Mouse (Mus musculus) adrenal gland, postnatal 14 days (tissue): ENCODE measurements around the gene Capn15. TPM values are rescaled to one million over a fixed set of nuclear protein-coding genes. Genes with fewer than 3 reads are reported as not detected.

ENCODE experiments used
- DNase-seq: peaks from one replicate; pipeline ENCODE4 v3.0.0; 2021; ENCODE audit warnings: mixed read lengths
- total RNA-seq: library from RNA; stranded (reverse); gene quantifications from 2 replicates; pipeline ENCODE4 v1.2.3, GENCODE M21; 2021

Capn15 gene
- total RNA-seq, 1 experiment from 2014 or later: 18.8 TPM

DNA sequence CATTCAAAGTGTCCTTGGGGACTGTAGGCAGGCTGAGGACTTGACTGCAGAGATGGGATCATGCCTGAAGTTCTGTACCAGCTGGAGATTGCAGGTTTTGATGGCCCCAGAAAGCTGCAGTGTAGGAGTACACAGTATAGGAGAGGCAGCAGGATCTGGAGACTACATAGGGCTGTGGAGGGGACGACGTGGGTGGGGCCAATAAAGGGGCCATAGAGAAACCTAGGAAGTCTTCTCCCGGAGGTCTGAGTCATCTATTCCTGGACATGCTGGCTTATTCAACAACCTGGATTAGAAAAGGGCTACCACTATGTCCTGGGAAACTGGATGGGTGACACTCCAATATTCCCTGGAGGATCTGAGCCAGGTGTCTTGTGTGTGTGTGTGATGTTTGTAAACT lies 29.9 kb downstream of the Capn15 start:
- DNase-seq: no peak

DNA sequence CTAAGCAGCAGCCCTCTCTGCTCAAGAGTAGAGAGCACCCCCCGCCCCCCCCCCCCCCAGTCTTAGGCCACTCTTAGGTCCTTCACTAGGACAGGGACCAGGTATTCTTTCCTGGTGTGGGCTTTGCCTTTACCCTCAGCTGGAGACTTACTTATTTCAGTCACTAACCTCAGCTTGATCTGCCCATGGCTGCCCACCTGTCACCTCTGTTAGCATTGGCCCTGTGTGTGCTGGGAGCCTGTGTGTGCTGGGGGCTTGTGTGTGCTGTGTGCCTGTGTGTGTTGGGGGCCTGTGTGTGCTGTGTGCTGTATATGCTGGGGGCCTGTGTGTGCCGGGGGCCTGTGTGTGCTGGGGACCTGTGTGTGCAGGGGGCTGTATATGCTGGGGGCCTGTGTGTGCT lies 30.9 kb downstream of the Capn15 start:
- DNase-seq: no peak

DNA sequence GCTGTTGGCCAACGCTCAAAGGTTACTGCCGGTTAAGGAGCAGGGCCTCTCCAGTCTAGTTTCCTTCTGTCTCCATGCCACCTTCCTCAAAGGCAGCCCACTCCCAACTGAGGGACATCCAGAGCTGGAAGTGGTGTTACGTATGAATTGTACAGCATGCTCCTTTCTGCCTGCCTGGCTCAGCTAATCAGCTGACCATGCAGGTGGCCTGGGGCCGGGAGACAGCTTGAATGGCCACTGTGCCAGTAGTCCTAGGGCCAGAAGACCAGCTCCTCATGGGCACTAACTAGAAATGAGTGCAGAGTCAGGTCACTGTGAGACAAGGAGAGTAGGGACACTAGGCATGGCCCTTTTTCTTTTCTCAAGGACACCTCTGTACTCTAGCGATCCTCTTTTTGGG lies 32.4 kb downstream of the Capn15 start:
- DNase-seq: no peak

DNA sequence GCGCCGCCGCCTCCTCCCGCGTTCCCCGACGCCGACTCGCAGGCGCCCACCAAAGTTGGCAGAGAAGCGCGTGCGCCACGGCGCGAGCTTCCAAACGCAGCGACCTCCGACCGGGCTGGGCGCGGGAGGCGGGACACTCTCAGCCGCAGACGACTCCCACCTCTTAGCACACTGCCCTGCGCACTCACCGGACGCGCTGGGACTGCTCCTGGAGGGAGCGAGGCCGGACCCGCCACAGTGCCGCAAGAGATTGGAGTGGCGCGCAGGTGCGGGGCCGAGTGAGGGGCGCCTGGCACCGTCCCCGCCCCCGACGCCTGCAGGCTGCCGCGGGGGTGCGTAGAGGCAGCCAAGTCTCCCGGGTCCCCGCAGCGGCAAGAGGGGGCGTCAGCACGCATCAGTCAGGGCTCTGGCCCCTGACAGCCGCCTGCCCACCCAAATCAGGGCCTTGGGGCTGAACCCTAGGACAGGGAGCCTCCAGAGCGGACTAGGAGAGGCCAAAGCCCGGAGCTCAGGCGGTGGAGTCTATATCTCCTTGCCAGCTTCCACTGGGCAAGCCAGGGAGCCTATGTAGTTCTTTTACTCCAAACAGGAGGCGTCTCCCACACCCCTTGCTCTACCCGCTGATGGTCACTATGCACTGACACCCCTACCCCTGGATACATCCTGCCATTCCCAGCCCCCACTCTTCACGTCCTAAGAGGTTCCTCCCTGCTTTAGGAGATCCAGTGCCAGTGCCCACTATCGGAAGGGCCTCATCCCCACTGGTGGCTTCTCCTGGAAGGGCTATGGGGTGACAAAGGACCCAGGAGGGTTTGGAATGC lies 33.6 kb downstream of the Capn15 start, which contains the start of gene A930017K11Rik:
Gene A930017K11Rik, minus strand, starts transcription at position 763 of the 821 bp plus-strand sequence.
- DNase-seq: peak; percentile 48

DNA sequence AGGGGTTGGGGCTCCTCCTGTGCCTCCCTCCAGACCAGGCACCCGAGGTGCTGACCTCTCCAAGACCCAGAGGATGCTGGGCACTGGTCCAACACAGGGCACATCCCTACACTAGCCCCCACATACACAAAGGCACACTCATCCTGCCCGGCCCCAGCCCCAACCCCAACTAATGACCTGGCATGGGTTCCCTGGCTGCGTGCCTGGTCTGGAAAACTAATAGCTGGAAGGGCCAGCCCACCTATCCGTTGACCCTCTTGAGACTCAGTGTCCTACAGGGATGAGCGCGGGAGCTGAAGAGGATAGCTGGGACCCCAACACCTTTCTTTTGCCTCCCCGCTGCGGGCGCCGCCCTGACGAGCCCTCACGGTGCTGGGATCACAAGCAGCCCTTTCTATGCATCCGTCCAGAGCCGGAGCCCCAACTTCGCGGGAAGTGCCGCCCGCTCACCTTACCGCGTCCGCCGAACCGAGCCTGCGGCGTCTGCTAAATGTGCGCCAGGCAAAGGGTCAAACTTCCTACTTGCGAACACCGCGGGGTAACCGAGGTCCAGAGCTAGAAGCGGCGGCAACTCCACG lies 34.3 kb downstream of the Capn15 start:
- DNase-seq: no peak

DNA sequence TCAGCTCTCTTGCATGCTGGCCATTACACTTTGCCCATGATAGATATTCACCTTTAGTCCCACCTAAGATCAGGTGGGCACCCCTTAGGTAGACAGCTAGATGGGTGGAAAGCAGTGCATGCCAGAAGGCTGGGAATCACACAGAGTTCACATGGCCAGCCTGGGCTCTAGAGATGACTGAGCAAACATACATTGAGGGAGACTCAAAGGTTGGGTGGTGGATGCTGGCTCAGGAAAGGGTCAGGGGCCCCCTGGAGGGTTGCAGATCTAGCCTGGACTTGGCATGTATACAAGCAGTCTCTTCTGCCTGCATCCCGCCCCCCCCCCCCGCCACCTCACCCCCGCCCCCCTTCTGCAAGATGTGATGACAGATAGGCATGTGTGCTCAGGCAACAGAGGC lies 34.9 kb downstream of the Capn15 start:
- DNase-seq: no peak

DNA sequence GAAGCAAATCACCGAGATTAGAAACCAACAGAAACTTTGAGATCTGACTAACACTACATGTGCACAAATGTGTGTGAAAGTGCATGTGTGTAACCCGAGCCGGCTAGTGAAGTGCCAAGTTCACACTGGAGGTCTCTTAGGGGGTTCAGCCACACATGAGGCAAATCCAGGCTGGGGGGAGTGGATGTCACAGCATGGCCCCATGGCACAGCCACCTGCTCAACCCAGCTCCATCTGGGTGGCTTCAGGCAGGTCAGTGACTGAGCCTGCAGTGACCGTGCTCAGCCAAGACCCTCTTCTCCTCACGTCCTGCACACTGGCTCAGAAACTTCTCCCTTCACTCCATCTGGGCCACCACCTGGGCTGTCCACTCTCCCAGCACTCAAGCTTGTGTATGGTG lies 35.6 kb downstream of the Capn15 start:
- DNase-seq: no peak

DNA sequence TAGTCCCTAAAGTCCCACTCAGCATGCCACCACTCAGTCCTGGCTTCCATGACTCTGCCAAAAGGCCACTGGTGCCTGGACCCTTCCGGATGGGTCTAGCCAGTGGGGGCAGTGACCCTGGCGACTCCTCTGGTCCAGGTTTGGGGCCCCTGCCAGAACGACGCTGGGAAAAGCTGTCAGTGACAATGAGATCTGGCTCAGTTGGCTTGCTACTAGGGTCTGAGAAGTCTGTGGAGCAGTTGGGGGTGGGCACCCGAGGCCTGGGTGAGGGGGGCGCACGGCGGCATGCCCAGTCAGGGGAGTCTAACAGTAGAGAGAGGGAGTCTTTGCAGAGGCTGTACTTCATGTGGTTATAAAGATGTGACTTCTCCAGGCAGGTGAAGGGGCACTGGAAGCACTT lies 37.5 kb downstream of the Capn15 start:
- DNase-seq: no peak

DNA sequence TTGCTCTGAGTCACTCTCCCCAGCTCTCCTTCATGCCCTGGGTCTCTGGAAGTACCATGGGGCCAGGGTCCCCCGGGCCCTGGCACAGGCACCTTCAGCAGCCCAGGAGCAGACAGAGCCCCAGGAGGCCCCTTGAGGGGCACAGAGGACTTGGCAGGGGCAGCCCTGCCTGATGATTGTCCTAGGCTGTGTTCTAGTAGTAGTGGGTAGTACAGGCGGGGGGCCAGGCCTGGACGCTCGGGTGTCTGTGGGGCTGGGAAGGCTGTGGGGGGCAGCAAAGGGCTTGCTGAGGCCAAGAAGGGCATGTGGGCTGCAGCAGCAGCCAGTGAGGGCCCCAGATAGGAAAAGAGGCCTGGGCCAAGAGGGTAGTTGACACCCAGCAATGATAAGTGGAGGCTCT lies 38.0 kb downstream of the Capn15 start:
- no peak for DNase-seq

DNA sequence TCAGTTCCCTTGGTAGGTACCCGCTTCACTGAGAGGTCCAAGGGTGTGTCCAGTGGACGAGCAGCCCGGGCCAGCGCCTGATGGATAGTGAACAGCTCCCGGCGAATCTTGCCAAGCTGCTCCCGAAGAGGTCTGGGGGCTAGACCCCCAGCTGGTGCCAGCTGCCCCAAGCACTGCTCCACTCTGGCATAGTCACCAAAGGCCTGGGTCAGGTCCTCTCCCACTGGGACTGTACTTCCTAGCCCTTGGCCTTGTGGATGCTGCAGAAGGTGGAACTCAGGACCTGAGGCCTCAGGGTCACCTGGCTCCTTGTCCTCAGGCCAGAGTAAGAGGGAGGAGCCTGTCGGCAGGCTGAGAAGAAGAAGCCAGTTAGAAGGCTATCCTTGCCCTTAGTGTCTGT lies 38.7 kb downstream of the Capn15 start:
- no peak for DNase-seq

DNA sequence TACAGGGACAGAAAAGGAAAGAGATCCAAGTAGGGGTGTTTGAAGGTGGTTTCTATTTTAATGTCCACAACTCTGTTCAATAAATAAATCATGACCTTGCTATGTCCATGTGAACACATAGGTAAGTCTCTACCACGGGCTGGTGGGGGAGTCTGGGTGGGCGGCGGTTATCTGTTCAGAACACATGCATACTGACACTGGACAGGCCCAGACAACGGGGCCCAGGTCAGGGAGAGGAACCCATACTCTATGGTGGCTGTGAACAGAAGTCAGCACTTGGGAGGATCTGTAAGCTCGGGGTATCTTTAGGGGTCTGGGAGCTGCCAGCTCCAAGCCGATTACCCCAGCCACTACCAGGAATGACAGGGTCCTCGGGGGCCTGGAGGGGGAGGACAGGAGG lies 39.2 kb downstream of the Capn15 start:
- no peak for DNase-seq

DNA sequence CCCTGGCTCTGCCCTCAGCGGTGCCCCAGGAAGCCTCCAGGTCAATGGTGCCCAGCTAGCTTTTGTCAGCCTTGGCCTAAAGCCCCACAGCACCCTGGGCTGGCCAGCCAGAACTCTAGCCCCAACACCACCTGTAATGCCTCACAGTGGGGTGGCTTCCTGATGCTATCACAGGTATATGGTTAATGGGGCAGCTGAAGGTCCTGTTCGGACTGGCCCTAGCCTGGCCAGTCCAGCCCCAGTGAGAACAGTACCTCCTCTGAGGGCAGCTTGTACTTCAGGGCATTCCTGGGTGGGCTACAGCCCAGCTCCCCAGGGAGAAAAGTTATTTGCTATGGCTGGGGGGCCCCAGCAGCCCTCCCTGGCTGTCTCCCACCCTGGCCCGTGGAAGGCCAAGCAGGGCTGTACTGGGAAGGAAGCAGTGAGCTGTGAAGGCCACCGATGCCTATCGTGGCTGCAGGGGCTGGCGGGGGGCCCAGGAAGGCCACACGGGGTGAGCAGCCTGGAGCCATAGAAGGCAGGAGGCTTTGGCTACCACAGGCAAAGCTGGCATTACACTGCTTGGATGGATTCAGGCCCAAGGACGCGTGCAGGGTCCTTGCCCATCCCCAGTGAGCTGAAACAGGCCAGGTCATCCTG lies 40.0 kb downstream of the Capn15 start:
- DNase-seq: peak; percentile 65

DNA sequence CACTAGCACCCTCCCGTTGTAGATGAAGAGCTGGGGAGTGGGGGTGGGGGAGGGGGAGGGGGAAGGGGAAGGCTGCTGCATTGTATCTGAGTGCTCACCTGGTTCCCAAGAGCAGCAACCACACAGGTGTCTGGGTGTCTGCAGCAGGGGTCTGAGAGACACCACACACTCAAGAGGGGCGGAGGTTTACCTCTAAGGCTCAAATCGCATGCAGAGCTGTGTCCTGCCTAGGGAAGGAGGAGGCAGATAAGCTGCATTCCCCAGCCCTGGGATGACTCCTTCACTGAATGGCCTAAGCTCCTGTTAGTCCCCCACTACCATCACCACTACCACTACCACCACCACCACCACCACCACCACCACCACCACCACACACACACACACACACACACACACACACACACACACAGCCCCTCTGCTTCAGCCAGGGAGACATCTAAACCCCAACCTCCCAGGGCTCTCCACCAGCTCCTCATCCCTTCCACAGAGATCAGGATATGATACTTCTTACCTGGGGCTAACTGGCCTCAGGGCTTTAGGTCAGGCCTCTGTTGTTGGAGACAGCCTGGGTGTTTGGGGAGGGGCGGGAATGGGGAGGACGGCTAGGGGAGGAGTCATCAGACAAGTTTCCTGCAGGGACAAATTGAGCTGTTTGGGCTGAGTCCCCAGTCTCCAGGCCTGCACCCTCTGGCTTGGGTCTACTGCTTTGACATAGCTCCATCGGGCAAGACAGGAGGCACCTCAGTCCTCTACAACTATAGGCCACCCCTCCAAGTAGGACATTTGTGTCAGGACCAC lies 41.0 kb downstream of the Capn15 start, which contains the start of the genes Pigq and Nhlrc4:
Gene Pigq, minus strand, starts transcription at position 571 of the 798 bp plus-strand sequence.
Gene Nhlrc4, minus strand, starts transcription at position 596 of the 798 bp plus-strand sequence.
- no peak for DNase-seq

DNA sequence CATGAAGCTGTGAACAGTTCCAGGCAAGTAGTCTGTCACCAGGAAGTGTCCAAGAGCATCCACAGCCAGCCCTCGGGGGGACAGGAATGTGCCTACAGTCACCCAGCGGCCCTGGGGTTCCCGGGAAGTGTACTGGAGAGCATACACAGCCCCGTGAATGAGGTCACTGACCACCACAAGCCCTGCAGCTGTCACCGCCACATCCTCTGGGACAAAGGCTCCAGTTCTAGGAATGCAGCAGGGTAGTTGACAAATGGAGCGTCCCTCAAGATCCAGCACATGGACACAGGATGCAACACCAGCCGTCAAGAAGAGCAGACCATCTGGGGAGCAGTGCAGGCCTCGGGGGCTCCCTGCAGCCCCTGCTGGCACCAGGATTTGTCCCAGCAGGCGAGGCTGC lies 41.8 kb downstream of the Capn15 start:
- no peak for DNase-seq

DNA sequence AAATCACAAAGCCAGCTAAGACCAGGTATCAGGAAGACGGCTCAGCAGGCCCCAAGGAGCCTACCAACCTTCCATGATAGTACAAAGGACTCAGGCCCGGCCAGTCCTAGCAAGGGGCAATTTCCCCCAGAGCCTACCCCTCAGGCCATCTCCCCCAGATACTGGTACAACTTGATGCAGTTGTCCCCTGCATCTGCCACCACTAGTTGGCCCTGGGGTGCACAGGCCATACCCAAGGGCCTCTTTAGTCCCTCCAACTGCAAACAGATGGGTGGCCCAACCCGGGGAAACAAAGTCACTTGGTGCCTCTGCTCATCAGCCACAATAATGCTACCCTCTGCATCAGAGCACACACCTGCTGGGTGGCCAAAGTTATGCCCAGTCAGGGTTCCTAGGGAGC lies 42.4 kb downstream of the Capn15 start:
- DNase-seq: no peak

DNA sequence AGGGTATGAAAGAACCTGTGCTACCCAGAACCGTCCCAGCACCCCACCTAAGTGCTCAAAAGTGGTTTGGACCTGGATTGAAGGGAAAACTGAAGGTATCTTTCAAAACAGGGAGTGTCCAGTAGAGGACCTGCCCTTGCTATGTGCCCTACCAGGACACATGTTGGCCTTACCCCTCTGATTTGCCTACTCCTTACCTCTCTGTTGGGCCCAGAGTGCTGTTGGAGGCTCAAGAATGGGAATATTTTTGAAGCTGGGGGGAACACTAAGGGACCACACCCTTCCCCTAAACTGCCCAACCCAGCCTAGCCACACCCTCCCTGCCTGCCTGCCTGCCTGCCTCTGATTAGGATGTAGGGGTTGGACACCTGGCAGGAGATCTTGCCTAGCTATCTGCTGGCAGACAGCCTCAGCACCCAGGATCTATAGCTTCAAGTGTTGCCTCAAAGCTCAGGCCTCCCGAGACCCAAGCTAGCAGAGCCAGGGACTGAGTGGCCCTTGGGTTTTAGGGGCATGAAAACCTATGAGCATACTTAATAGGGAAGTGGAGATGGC lies 42.9 kb downstream of the Capn15 start:
- no peak for DNase-seq

DNA sequence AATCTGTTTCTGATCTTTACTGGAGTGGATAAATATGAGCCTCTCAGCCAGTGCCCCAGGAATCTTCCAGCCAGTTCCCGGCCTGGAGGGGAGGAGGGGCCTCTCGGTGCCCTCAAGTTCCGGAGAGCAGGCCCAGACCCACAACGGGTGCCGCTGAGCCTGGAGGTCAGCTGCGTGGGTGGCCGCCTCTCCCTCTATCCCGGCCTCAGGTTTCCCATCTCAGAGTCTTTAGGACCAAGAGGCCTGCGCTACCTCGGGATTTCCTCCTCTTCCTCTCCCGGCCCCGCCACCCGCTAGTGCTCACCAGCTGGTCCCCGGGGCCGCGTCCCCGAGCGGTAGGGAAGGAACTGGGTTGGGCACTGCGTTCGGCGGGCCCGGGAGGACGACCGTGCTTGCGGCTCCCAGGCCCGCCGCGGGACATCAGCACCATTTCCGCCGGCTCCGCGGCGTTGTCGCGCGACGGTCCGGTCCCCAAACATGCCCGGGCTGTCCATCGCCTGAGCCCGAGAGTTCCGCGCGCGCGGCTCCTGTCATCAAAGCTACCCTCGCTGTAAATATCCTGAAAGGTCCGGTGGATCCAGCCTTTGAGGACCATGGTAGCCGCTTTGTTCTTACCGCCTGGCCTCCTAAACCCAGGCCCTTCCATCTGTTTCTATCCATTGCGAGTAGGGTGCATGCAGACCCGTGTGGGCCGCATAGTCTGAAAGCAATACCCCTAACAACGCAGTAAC lies 43.9 kb downstream of the Capn15 start:
- peak; percentile 91 for DNase-seq

DNA sequence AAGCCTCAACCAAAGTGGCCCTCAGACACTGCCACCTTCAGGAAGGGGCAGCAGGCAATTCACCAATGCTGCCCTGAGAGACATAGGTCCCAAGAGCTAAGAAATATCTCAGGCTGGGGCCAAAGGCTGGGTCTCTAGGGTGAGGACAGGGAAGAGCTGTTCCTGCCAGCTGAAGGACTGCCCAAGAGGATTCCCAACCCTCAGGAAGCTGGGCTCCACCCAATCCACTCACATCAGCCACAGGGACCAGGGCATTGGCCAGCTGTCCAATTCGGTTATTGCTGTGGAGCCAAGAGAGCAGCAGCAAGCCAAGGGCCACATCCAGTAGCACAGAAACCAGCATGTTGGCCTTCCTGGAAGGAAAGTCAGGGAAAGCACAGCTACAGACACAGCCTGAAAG lies 51.1 kb downstream of the Capn15 start:
- peak; percentile 69 for DNase-seq

DNA sequence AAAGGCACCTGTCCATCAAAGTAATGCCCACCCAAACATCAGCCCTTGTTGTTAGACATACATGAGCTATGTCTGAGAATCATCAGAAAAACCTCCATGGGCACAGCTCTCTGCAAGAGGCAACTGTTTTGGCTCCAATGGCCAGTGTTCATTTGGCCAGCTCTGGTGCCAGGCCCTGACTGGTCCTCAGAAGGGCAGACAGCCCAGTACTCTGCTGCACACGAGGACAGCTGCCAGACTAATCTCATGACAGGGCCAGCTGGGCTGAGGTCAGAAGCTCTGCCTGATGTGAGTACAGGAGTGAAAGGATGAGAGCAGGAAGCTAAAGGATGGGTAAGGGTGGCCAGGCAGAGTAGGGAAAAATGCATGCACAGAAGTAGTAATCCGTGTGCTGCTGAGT lies 60.2 kb downstream of the Capn15 start:
- DNase-seq: peak; percentile 66

DNA sequence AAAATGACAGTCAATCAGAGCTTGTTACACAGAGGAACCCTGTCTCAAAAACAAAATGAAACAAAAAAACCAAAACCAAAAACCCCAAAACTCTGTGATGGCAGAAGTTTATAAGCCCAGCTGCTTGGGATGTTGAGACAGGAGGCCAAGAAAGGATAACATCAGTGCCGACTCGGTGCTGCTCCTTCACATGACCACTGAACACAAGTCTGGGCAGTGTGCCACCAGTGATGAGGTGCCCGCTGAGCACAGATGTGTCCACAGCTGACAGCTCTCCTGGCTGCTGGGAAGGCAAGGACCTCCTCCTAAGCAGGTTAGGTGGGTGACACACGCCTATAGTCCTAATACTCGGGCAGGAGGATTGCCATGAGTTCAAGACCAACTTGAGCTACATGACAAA lies 63.5 kb downstream of the Capn15 start:
- DNase-seq: peak; percentile 16
